Mouse (Mus musculus) megakaryocyte, adult 5-6 weeks (primary cell): ENCODE measurements around the gene Gm525. TPM values are rescaled to one million over a fixed set of nuclear protein-coding genes. Genes with fewer than 3 reads are reported as not detected.
"Not testable (repeated sequence)": the region's sequence is repeated elsewhere in the genome, so short reads cannot be mapped to it uniquely, and the experiment has no call there.

ENCODE experiments used
- ATAC-seq: 2 replicates; pipeline ENCODE4 v1.8.0; 2016; ENCODE audit warnings: mild to moderate bottlenecking, inconsistent platforms; ENCODE audit not compliant: poor library complexity, severe bottlenecking
- total RNA-seq, 2 experiments: library from RNA; stranded (forward) in 1 of 2; stranded (reverse) in 1 of 2; fragments of 153-499, 151-499 nt in 1 of 2; fragments of 221-1000, 200-1000 nt in 1 of 2; gene quantifications; 2 replicates each; pipeline versions ENCODE4 v1.2.3 to v1.2.4; 2015 to 2017

Gene Gm525
- total RNA-seq, 2 experiments from 2014 or later = not detected

DNA sequence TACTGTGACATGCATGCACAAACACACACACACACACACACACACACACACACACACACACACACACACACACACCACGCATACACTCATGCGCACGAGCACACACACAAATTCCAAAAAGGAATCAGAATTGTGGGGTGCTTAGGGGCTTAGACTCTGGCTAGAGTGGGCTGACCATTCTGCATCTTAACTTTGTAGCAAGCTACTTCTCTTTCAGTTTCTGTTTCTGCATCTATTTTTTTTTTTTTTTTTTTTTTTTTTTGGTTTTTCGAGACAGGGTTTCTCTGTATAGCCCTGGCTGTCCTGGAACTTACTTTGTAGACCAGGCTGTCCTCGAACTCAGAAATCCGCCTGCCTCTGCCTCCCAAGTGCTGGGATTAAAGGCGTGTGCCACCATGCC lies 16.7 kb downstream of the Gm525 start:
- not testable (repeated sequence) for ATAC-seq

DNA sequence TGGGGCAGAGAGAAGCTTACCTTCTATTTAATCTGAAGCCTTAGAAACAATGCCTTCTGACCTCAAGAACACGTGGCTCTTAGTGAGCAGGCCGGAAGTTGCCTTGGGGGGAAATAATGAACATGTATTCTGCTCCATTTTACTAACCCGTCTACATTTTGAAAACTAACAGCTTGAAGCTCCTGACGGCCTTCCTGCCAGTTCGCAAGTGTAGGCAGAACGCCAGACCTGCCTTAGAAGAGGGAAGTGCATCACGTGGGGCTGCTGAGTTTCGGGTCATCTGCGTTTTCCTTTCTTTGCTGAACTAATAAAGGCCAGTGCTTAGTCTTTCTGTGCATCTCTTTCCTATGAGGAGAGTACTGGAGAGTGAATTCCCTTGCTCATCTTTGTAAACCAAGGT lies 19.1 kb downstream of the Gm525 start:
- peak; percentile 84 for ATAC-seq

DNA sequence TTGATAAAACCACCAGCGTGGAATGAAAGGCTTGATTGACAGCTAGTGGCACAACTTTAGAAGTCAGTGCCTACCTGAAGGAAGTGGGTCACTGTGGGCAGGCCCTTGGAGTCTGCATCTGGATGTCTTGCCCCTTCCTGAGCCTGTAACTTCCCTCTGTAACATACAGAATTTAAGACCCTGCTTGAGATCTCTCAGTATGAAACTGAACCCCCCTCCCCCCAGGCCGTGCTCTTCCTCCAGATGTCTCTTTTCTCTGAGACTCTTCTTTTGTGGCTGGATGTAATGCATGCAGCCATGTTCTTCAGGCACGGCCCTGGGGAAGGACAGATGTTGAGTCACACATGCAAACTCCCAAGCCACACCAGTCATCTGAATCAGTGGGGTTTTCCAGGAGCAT lies 21.7 kb downstream of the Gm525 start:
- ATAC-seq = no peak

DNA sequence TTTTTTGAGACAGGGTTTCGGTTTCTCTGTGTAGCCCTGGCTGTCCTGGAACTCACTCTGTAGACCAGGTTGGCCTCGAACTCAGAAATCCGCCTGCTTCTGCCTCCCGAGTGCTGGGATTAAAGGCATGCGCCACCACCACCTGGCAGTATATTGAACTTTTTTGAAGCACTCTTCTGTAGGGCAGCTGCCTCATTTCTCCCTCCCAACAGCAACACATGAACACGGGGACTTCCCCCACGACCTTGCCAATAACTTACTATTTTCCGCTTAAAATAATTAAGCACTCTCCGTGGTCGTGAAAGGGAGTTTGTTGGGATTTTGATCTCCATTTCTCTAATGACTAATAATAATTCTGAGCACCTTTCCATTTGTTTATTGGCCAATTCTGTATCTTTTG lies 23.7 kb downstream of the Gm525 start:
- ATAC-seq = not testable (repeated sequence)

DNA sequence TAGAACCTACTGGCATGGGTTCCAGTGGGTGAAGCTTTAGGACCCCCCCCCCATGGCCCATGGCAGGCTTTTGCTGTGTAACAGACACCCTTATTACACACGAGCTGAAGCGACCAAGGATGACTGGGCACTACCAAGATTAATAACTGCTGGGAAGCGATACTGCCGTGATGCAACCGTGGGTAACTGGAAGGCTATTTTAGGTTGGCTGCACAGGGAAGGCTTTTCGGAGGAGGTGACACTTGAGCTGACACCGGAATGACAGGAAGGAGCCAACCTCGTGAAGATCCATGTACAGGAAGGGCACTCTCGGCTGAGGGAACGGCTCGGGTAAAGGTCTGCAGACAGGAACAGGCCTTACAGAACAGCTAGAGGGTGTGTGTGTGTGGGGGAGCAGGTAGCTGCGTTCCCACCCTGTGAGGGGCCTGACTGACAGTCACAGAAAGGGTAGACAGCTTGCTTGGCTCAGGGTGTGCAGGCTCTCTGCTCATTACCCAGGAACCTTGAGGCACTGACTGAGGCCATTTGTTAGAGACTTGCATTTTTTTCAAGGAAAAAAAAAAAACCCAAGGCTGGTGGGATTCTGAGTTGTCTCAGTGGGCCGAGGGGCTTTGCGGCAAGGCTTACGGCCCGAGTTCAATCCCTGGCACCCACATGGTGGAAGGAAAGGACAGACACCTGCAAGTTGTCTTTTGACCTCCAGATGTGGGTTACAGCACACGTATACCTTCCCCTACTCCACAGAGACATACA lies 24.6 kb downstream of the Gm525 start:
- peak; percentile 72 for ATAC-seq

DNA sequence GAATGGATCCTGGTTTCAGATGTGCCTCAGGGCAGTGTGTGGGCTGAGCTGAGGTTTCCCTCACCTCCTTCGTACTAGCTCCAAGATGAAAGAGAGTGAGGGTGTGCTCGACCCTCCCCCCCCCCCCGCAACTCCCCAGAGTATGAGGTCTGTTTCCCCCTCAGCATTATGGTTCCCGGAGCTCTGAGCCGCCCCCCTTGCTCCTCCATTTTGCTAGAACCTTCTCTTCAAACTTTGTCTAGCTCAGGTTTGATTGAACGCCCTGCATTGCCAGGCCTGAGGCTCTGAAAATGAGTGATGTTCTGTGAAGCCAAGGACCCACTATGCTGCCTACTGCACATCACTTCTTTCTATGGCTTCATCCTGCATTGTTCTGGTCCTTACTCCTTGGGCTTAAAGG lies 25.3 kb downstream of the Gm525 start:
- ATAC-seq = no peak

DNA sequence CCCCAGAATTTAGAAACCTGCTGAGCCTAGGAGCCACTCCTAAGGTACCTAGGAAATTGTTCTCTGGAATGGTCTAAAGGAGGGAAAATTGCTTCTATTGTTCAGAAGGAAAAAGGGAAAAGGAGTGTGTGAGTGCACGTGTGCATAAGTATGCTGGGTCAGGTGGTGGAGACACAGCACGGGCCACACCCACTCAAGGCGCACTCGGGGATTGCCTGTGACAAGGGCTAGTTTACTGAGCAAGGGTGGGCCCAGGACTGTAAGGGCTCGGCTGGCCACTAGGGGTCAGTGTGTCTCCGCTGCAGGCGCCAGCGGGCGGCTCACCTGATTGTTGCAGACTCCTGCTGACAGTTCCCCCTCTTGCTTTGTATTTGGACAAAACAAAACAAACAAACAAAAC lies 26.8 kb downstream of the Gm525 start:
- peak; percentile 93 for ATAC-seq

DNA sequence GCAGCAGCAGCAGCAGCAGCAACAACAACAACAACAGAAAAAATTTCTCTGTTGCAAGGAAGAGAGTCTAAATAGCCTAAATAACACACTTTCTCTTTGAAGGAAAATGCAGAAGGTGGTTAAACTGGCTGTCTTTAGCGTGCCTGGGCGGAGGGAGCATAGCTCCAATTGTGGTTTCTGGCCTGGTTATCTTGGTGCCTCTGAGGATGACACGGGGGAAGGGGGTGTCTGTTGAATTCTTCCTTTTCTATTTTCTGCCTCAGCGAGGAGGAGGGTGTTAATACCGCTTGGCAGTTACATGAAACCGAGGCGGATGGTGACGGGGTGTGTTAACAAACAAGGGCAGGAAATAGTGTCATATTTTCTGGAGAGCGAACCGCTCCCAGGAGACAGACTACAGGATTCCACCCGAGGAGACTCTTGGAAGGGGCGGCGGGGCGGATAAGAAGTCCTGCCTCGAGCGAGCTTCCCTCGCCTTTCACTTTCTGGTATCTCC lies 27.2 kb downstream of the Gm525 start:
- ATAC-seq = peak; percentile 49

DNA sequence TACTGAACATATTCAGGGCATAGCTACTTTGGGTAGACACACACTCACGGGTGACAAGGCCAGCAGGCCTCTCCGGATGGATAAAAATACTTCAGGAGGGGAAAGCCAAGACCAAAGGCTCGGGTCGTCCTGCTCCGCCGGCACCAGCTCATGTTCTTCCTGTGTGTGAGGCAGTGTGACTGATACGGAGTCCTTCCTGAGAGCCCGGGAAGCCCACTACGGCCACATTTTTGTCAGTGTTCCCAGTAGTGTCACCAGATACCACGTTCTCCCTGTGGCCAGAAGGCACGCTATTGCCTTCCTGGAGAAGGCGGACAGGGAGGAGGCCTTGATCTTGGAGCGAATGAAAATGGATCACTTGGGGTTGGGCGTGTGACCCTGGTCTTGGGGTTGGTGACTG lies 29.5 kb downstream of the Gm525 start:
- no peak for ATAC-seq

DNA sequence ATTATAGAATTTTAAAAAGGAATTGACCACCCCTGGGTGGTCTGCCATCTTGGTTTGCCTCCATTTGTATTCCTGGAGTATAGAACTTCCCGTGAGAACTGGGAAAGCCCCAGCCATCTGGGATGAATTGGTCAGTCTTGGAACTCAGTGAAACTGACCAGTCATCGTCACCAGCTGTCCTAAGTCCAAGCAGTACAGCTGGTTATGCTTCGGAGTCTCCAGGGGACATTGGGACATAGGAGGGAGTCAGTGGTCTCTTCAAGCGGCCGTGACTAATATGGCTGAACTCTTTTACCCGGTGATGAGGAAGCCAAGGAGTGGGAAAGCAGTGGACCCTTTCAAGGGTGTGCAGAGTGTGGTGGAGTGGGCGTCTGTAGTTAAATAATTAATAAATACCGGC lies 31.6 kb downstream of the Gm525 start:
- no peak for ATAC-seq

DNA sequence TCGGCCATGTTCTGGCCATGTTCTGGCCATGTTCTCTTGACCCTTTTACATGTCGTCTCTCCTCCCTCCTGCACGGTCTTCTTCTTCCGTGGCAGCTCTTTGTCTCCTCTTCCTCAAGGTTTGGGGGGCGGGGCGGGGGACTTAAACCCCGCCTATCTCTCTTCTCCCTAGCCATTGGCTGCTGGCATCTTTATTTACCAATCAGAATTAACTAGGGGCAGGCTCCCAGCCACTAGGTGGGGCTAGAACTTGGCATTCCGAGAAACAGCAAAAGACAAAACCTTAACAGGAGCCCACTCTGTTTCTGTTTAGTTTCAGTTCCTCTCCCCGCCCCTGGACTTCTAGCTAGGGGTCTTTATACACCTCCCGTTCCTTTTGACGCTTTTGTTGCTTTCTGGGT lies 32.2 kb downstream of the Gm525 start:
- peak; percentile 38; the same call in 1 of the 2 replicates for ATAC-seq

DNA sequence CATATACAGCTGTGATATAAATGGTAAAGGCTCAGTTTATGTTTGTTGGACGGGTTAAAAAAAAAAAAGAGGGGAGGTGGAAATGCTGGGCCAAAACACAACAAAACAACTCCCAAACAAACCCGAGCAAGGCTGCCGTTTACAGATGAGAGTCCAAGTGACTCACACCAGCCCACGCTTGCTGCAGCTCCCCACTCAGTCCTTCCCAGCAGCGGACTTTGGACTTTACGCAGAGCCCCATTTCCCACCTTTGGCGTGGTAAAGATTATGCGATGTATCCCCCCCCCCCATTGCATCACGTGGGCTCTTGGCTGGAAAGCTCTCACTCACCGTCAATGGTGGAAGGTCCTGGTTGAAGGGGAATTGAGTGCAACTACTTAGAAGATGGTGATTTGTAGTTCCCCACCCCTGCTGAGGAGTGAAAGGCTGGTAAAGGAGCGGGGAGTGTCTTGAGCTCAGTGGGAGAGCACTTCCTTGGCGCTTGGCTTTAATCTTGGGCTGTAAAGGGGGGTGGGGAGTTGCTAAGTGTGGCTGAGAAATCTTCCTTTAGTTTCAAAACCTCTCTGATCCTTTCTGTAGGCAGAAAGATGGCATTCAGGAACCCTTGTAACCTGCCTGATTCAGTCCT lies 33.7 kb downstream of the Gm525 start:
- ATAC-seq = no peak

DNA sequence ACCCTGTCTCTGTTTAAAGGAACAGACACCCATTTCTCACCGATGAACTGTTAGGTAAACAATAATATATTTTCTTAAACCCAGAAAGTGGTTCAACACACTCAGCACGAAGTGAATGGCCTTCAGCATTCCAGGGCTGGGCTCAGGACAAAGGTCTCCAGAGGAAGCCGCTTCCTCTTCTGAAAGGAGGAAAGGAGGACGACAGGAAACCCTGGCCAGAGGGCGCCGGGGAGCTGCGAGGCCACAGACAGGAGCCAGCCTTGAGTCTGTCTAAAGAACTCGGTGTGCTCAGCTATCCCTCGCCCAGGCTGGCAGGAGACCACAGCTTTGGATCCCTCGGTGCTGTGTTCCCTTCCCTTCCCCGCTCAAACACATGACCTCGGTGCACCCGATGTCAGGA lies 50.8 kb downstream of the Gm525 start:
- no peak for ATAC-seq

DNA sequence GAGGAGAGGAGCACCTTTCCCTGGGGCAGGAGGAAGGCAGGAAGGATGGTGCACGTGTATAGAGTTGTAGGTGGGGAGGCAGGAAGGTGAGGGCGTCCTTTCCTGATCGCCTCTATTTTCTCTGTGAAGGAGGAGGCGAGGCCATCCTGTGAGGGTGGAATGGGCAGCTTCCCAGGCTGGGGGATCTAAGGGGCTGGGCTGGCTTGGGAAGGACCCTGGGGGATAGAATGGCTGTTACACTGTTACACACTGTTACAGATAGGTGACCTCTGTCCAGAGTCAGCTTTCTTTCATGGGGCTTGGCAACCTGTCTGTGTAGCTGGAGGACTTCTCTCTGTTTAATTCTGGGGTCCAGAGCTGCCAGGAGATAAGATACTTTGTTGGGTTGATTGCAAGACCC lies 57.2 kb downstream of the Gm525 start:
- ATAC-seq = no peak

DNA sequence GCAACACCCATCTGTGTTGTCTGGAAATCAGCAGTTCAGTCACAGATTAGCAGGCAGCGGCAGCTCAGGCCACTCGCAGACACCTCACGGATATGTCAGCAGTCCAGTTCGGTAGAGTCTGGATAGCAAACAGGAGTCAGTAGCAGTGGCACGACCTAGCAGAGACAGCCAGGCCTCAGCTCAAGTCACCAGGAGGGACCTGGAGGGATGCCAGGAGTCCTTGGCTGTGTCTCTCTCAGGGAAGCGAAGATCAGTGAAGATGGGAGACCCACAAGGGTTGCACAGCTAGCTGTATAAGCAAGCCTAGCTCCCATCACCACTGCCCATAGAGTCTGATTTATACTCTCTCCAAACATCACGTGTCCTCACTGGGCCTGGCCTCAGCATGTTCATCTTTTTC lies 58.8 kb downstream of the Gm525 start:
- ATAC-seq = no peak

DNA sequence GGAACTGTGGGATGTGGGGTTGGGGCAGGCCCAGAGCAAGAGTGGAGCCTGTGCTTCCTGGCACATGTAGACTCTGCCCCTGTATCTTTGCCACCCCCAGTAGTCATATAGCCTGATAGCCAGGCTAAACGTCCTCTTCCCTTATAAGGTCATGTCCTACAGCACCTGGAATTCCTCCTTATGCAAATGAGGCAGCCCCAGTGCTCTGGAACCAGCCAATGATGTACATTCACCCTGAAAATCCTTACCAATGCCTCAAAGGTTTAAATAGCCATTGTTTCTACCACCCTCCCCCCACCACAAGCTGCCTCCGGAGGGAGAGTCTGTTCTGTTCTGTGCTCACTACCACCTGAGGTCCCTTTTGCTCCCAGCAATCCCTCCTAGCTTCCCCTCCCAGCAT lies 60.6 kb downstream of the Gm525 start:
- ATAC-seq = no peak

DNA sequence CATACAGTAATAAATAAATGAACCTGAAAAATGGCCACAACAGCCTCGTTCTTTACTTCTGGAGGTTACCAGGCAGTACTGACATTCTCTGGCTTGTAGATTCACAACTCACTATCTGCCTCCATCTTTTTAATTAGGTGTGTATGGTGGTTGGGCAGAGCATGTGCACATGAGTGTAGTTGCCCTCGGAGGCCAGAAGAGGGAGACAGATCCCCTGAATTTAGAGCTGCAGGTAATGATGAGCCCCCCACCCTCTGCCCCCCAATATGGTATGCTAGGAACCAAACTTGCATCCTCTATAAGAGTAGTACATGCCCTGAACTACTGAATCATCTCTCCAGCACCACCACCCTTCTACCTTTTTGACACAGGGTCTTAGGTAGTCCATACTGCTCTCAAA lies 64.3 kb downstream of the Gm525 start:
- no peak for ATAC-seq

Other genes with a start within 250 kb of the Gm525 start
- gene Akap1, start 209.3 kb upstream of the Gm525 start, total RNA-seq (2015) = 1.8 and 2.1 TPM in 2 replicates
- gene Akap1, start 209.3 kb upstream of the Gm525 start, total RNA-seq (2017) = 2.3 and 6.6 TPM in 2 replicates
- gene Scpep1, start 118.4 kb upstream of the Gm525 start, total RNA-seq (2015) = 173 and 192 TPM in 2 replicates
- gene Scpep1, start 118.4 kb upstream of the Gm525 start, total RNA-seq (2017) = 87.6 and 89.8 TPM in 2 replicates
- not detected in 2 replicates for gene Elobl, start 106.9 kb upstream of the Gm525 start, total RNA-seq (2015)
- gene Elobl, start 106.9 kb upstream of the Gm525 start, total RNA-seq (2017) = not detected in 2 replicates
- gene Coil, start 103.6 kb upstream of the Gm525 start, total RNA-seq (2015) = 6.6 and 7.2 TPM in 2 replicates
- gene Coil, start 103.6 kb upstream of the Gm525 start, total RNA-seq (2017) = 6.4 and 7.0 TPM in 2 replicates
- gene Trim25, start 74.5 kb upstream of the Gm525 start, total RNA-seq (2015) = 33.4 and 33.7 TPM in 2 replicates
- 24.5 and 28.7 TPM in 2 replicates for gene Trim25, start 74.5 kb upstream of the Gm525 start, total RNA-seq (2017)
- gene Dgke, start 7.0 kb upstream of the Gm525 start, total RNA-seq (2015) = 1.1 and 1.3 TPM in 2 replicates
- gene Dgke, start 7.0 kb upstream of the Gm525 start, total RNA-seq (2017) = 2.6 and 2.7 TPM in 2 replicates
- gene Nog, start 228.5 kb downstream of the Gm525 start, total RNA-seq (2015) = not detected in 2 replicates
- gene Nog, start 228.5 kb downstream of the Gm525 start, total RNA-seq (2017) = not detected in 2 replicates